Mouse (Mus musculus) cerebral cortex, adult 2 months (tissue): Measurements from ENCODE around the gene Plpp3.

Experiments used
- WGBS: fragments of 180-500 bp; shearing (Covaris S2); methylation state at CpG from one replicate; pipeline ENCODE4 v1.1.7; 2018; 5-methylcytosine and 5-hydroxymethylcytosine counted together

Gene Plpp3

DNA sequence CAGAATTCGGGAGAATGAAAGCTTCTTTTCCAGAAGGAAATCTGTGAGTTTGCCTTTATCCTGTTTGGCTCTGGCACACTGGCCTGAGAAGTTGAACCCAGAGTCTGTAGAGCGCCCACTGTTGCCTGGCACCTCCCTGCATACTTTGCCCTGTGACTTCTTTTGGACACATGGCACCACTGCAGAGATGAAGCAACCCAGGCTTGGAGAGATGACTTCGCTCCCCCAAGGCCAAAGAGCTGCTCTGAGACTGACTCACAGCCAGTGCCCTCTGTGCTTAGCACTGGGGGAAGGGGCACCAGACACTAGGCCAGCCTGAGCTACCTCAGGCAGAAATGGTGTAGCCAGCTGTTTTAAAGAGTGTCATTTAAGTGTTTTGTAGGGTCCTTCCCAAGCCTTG lies 63.7 kb downstream of the Plpp3 start:
- 78% methylated on average over 3 of the region's 3 CpGs for WGBS

- WGBS, result 81% methylated on average over 11 of the region's 11 CpGs
Observed at GRCm38 (mm10) chr4:105221256-105221840, 64.2 kb downstream of the Plpp3 start.

- WGBS, result 74% methylated on average over 5 of the region's 5 CpGs
Observed at GRCm38 (mm10) chr4:105223101-105223924, 66.2 kb downstream of the Plpp3 start.

GRCm38 (mm10) chr4:105223925-105224300 lies 66.8 kb downstream of the Plpp3 start:
- WGBS, result 77% methylated on average over 4 of the region's 4 CpGs

GRCm38 (mm10) chr4:105225512-105225911 lies 68.4 kb downstream of the Plpp3 start:
- WGBS, result 30% methylated on average over 2 of the region's 2 CpGs

GRCm38 (mm10) chr4:105226351-105226750 lies 69.2 kb downstream of the Plpp3 start:
- 47% methylated on average over 6 of the region's 6 CpGs for WGBS

- WGBS, result 88% methylated on average over 8 of the region's 8 CpGs
Observed at GRCm38 (mm10) chr4:105230127-105230526, 73.0 kb downstream of the Plpp3 start.

DNA sequence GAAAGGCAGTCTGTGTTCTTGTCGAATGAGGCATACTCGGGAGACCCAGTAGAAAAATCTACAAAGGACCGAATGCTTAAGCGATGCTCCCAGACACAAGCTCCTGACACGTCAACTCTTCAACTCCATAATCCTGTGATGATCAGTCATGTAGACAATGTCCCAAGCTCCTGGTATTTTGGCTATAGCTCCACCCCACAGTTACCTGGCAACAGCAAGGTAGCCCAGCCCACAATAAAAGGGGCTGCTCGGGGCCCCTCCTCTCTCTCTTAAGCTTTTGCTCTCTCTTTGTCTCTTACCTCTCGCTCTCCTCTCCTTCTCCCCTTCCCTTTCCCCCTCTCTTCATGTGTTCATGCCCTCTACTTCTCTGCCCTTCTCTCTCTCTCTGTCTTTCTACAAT lies 83.1 kb downstream of the Plpp3 start:
- WGBS, result 70% methylated on average over 7 of the region's 7 CpGs

- WGBS, result 79% methylated on average over 10 of the region's 10 CpGs
Observed at GRCm38 (mm10) chr4:105244931-105245330, 87.8 kb downstream of the Plpp3 start.

DNA sequence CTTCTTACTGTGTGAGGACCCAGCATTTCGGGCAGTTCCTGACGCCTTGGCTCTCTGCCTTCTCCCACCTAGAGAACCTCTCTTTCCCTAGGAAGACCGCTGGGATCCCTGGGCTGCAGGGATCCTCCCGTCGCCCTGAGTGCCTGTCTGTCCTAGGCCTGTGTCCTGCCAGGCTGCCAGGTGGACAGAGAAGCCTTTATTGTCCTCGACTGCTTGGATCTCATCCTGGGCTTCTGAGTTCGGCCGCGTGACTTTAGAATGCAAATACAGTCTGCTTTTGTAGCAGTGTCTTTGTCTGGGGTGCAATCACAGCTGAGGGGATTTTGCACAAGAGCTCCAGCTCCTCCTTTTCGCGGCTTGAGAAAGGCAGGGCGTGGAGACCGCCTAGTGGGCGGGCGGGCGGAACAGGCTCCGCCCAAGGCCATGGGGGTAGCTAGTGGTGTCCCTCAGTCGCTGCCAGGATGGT lies 88.4 kb downstream of the Plpp3 start:
- 7% methylated on average over 18 of the region's 18 CpGs for WGBS

GRCm38 (mm10) chr4:105246331-105246730 lies 89.2 kb downstream of the Plpp3 start:
- WGBS, result 93% methylated on average over 7 of the region's 7 CpGs

GRCm38 (mm10) chr4:105248161-105248560 lies 91.0 kb downstream of the Plpp3 start:
- 65% methylated on average over 1 of the region's 1 CpGs for WGBS

DNA sequence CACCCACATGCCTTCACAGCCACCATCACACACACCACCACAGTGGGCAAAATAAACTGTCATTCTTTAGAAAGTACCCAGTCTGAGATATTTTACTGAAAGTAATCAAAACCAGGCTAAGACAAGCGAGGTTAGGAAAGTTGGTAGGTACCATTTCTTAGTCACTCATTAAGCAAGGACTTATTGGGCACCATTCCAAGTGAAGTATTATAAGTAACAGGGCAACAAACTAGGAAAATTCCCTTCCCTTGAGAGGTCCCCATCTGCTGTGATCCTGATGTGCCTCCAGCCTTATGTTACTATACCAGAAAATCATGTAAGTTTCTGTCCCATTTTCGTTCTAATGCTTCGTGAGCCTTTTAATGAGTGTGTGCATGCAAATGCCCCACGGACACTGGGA lies 92.1 kb downstream of the Plpp3 start:
- WGBS, result 72% methylated on average over 4 of the region's 4 CpGs

DNA sequence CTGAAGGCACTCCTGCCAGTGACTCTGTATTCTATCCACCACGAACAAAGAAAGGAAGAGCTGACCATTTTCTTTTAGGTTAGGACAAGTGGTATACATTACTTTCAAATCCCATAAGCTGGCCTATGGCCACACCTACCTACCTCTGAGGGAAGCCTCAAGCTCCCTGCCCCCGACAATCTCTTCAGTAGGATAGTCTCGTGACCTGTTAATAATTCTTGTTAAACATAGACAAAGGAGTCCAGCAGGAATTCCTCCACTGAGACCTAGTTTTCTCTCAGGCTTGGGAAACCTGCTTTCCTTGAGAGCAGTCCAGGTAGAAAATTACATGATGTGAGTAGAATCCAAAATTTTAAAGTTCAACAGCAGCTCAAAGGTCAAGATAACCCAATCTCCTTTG lies 93.8 kb downstream of the Plpp3 start:
- WGBS, result 94% methylated on average over 3 of the region's 3 CpGs

DNA sequence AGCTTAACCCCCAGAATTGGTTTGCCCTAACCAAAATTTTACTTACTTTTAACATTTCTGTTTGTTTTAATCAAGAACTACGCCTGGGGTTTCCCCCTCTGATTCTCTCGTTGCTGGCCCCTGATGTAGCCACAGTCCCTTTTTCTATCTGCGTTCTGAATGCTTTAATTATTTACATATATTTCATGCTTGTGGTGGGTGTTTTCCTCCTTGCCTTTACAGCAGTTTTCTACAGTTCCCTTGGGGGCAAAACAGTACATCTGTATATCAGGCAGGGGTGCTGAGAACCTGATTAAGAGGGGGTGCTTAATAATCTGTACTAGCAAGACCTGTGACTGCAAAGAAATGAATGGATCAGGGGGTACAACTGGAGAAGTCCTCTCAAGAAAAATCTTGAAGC lies 94.9 kb downstream of the Plpp3 start:
- WGBS, result 85% methylated on average over 3 of the region's 3 CpGs

- WGBS, result 92% methylated on average over 5 of the region's 5 CpGs
Observed at GRCm38 (mm10) chr4:105252571-105253200, 95.5 kb downstream of the Plpp3 start.

GRCm38 (mm10) chr4:105253453-105254341 lies 96.5 kb downstream of the Plpp3 start:
- WGBS, result 86% methylated on average over 6 of the region's 6 CpGs

- WGBS, result 95% methylated on average over 4 of the region's 4 CpGs
Observed at GRCm38 (mm10) chr4:105254365-105254764, 97.2 kb downstream of the Plpp3 start.

DNA sequence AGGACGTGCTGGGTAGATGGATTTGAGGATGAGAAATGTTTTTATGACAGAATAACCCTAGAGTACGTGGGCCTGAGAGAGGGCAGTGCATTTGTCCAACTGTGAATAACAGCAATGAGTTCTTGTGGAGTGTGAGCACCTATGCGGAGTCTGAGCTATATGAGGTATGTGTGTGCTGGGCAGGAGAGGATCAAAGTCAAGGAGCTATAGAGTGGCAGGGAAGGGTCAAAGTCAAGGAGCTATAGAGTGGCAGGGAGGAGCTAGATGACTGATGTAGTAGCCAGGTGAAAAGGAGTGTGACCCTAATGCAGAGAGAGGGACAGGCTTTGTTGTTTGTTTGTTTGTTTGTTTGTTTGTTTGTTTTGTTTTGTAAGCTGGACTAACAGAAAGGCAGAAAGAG lies 98.0 kb downstream of the Plpp3 start:
- 95% methylated on average over 3 of the region's 3 CpGs for WGBS

DNA sequence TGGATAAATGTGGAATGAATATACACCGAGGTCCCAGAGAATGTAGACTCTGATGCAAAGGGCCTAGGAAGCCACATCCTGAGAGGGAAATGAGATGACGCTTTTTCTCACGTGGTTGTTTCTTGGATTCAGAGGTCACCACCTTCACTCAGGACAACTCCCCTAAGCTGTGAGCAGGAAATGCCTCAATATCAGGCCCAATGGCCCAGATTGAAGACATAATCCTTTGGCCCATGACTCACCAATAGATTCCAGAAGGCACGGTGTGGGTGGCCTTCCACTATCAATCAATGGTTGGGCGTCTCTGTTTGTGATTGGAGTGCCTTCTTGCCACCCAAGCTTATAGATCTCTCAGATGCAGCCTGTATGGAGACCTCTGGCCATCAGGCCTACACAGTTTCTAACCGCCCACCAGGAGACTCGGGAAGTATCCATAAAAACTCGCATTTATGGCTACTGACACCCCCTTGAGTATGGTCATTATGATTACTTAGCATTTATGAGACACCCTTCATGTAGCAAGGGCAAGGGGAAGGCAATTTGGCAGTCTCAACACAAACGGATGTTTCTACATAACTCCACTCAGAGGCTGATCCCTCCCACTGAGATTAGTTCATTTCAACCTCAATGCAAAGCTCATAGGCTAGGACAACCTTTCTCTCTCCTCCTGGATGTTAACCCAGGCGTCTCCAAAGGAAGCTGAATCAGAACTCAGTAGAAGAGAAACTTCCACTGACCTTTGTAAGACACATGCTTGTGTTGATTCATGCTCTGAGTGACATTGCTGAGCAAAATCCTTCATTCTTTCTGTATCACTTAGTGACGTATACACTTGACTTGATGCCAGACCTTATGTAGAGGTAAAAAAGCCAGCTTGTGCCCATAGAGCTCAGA lies 100.8 kb downstream of the Plpp3 start:
- 89% methylated on average over 11 of the region's 11 CpGs for WGBS

DNA sequence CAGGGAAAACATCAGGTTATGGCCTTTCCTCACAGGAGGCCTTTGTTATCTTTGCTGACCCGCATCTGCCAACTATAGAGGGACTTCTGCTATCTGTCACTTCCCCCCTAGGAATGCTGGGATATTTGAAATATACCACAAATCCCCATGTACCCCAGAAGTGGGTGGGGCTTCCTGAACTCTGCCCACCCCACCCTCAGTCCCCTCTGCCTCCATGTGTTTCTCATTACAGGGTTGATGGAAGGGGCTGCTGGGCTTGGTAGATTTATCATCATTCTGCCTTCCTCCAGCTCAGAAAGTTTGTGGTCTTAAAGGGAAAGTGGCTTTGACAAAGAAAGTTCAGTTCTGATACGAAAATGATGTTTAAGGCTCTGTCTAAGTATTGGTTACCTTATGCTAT lies 103.2 kb downstream of the Plpp3 start:
- WGBS, result 85% methylated on average over 2 of the region's 2 CpGs
